Mouse (Mus musculus) intestine, embryonic 14.5 days (tissue): ENCODE measurements around the gene Pfkfb3. TPM values are rescaled to one million over a fixed set of nuclear protein-coding genes. Genes with fewer than 3 reads are reported as not detected.

ENCODE experiments used
- ATAC-seq: fragments of 200-750 bp; cut with Nextera tagmentation; replicated peaks from 2 replicates; pipeline ENCODE4 v1.8.0; 2017; ENCODE audit warnings: low read depth, moderate number of reproducible peaks, moderate TSS enrichment, moderate library complexity; ENCODE audit not compliant: low FRiP score, low TSS enrichment
- DNase-seq: peaks from one replicate; pipeline ENCODE4 v3.0.0-alpha.2; 2018; ENCODE audit warnings: low spot score
- H3K27ac ChIP-seq: fragments of 300-500 bp; sonication (generic); 2 replicates; pipeline ENCODE4 v1.5.1; 2014; ENCODE audit warnings: low read depth, mild to moderate bottlenecking, control low read depth
- H3K27me3 ChIP-seq: fragments of 300-500 bp; sonication (generic); replicated peaks from 2 replicates; pipeline ENCODE4 v1.6.1; 2014; ENCODE audit warnings: low read length, control low read depth; ENCODE audit not compliant: control insufficient read depth, insufficient read depth
- H3K36me3 ChIP-seq: fragments of 300-500 bp; sonication (generic); 2 replicates; pipeline ENCODE4 v1.6.1; 2014; ENCODE audit warnings: low read length, control low read depth; ENCODE audit not compliant: control insufficient read depth, insufficient read depth
- H3K4me1 ChIP-seq: fragments of 300-500 bp; sonication (generic); replicated peaks from 2 replicates; pipeline ENCODE4 v1.6.1; 2014; ENCODE audit warnings: low read length, control low read depth, mixed read lengths; ENCODE audit not compliant: control insufficient read depth, insufficient read depth
- H3K4me2 ChIP-seq: fragments of 300-500 bp; sonication (generic); 2 replicates; pipeline ENCODE4 v1.6.1; 2014; ENCODE audit warnings: low read length
- H3K4me3 ChIP-seq: fragments of 300-500 bp; sonication (generic); 2 replicates; pipeline ENCODE4 v1.5.1; 2014; ENCODE audit warnings: low read depth, low read length, control low read depth, mixed read lengths
- H3K9ac ChIP-seq: fragments of 300-500 bp; sonication (generic); 2 replicates; pipeline ENCODE4 v1.6.1; 2014; ENCODE audit warnings: mild to moderate bottlenecking, low read length
- H3K9me3 ChIP-seq: fragments of 300-500 bp; sonication (generic); 2 replicates; pipeline ENCODE4 v1.6.1; 2016; ENCODE audit warnings: low read length, control low read depth; ENCODE audit not compliant: control insufficient read depth
- WGBS: fragments of 180-500 bp; shearing (Covaris S2); extraction: QIAGEN DNeasy Blood & Tissue Kit; methylation state at CpG from one replicate; pipeline ENCODE4 v1.1.7; 2014; 5-methylcytosine and 5-hydroxymethylcytosine counted together
- polyA plus RNA-seq: library from polyadenylated mRNA; unstranded; fragments of >200 nt; fragmentation: Nextera tagmentation; extraction: Ambion mirVana; gene quantifications from 2 replicates; pipeline ENCODE4 v1.2.1, GENCODE M21; 2014

The Pfkfb3 gene
- polyA plus RNA-seq, 1 experiment from 2014 or later = 18.9 TPM

GRCm38 (mm10) chr2:11427596-11427995 lies 126.3 kb downstream of the Pfkfb3 start:
- 87% methylated on average over 6 of the region's 6 CpGs for WGBS
- no peak for ATAC-seq
- peaks cover 37% of the 10 kb centered on the region for H3K4me1 ChIP-seq

GRCm38 (mm10) chr2:11426379-11426778 lies 127.5 kb downstream of the Pfkfb3 start:
- H3K4me2 ChIP-seq = no peak overlapping the region
- H3K27me3 ChIP-seq = no peaks in the 10 kb centered on the region
- H3K9me3 ChIP-seq = no peaks in the 10 kb centered on the region
- peak overlapping the region; percentile 52; the same call in 1 of the 2 replicates for H3K27ac ChIP-seq
- DNase-seq (no peak), ATAC-seq (no peak)
- 16% methylated on average over 3 of the region's 3 CpGs for WGBS
- no peak overlapping the region for H3K4me3 ChIP-seq
- no peaks in the 10 kb centered on the region for H3K36me3 ChIP-seq
- H3K4me1 ChIP-seq = peaks cover 33% of the 10 kb centered on the region
- no peak overlapping the region for H3K9ac ChIP-seq

More at GRCm38 (mm10) chr2:11427596-11427995, 126.3 kb downstream of the Pfkfb3 start:
- no peak overlapping the region for H3K4me2 ChIP-seq
- H3K9ac ChIP-seq = no peak overlapping the region
- no peak for DNase-seq
- no peak overlapping the region for H3K4me3 ChIP-seq
- H3K36me3 ChIP-seq = no peaks in the 10 kb centered on the region
- H3K27ac ChIP-seq = no peak overlapping the region
- no peaks in the 10 kb centered on the region for H3K9me3 ChIP-seq
- H3K27me3 ChIP-seq = no peaks in the 10 kb centered on the region

- DNase-seq (peak; percentile 69), ATAC-seq (peak; percentile 59)
- H3K36me3 ChIP-seq = no peaks in the 10 kb centered on the region
- no peak overlapping the region for H3K9ac ChIP-seq
- H3K4me3 ChIP-seq = no peak overlapping the region
- peaks cover 30% of the 10 kb centered on the region for H3K4me1 ChIP-seq
- WGBS = 3% methylated on average over 5 of the region's 5 CpGs
- H3K27me3 ChIP-seq = no peaks in the 10 kb centered on the region
- H3K4me2 ChIP-seq = 0 out of 2 replicates have a peak overlapping the region, but pooled peaks have one; percentile 9
- H3K27ac ChIP-seq = peak overlapping the region; percentile 52; the same call in 1 of the 2 replicates
- H3K9me3 ChIP-seq = no peaks in the 10 kb centered on the region
These were observed 128.3 kb downstream of the Pfkfb3 start for GRCm38 (mm10) chr2:11425421-11426131.

- Histone ChIP-seq H3K9ac (no peak overlapping the region), H3K9me3 (no peaks in the 10 kb centered on the region), H3K4me2 (no peak overlapping the region), H3K4me3 (no peak overlapping the region), H3K27me3 (no peaks in the 10 kb centered on the region), H3K4me1 (peaks cover 20% of the 10 kb centered on the region), H3K27ac (no peak overlapping the region), H3K36me3 (no peaks in the 10 kb centered on the region)
- no peak for ATAC-seq
- WGBS = 85% methylated on average over 5 of the region's 5 CpGs
- no peak for DNase-seq
These were observed 129.6 kb downstream of the Pfkfb3 start for GRCm38 (mm10) chr2:11424252-11424651.

GRCm38 (mm10) chr2:11423421-11423820 lies 130.5 kb downstream of the Pfkfb3 start:
- 78% methylated on average over 2 of the region's 2 CpGs for WGBS
- H3K4me2 ChIP-seq = no peak overlapping the region
- no peaks in the 10 kb centered on the region for H3K36me3 ChIP-seq
- no peaks in the 10 kb centered on the region for H3K27me3 ChIP-seq
- no peak overlapping the region for H3K27ac ChIP-seq
- DNase-seq (no peak), ATAC-seq (no peak)
- no peaks in the 10 kb centered on the region for H3K9me3 ChIP-seq
- H3K9ac ChIP-seq = no peak overlapping the region
- H3K4me1 ChIP-seq = peaks cover 17% of the 10 kb centered on the region
- no peak overlapping the region for H3K4me3 ChIP-seq

- Histone ChIP-seq H3K27ac (no peak overlapping the region), H3K4me2 (no peak overlapping the region), H3K9me3 (no peaks in the 10 kb centered on the region), H3K4me1 (peaks cover 17% of the 10 kb centered on the region), H3K27me3 (no peaks in the 10 kb centered on the region), H3K4me3 (no peak overlapping the region), H3K9ac (no peak overlapping the region), H3K36me3 (no peaks in the 10 kb centered on the region)
- DNase-seq = no peak
- 88% methylated on average over 3 of the region's 3 CpGs for WGBS
- no peak for ATAC-seq
These were observed 131.5 kb downstream of the Pfkfb3 start for GRCm38 (mm10) chr2:11422384-11422783.

Other genes starting within 250 kb of the Pfkfb3 start
- 148 and 157 TPM in 2 replicates for gene Rbm17, start 50.1 kb upstream of the Pfkfb3 start, polyA plus RNA-seq
- gene Gm17490, start 72.2 kb upstream of the Pfkfb3 start, polyA plus RNA-seq = not detected in 2 replicates
- not detected in 2 replicates for gene Il2ra, start 88.7 kb upstream of the Pfkfb3 start, polyA plus RNA-seq
- gene Il15ra, start 151.2 kb upstream of the Pfkfb3 start, polyA plus RNA-seq = 1.3 and 1.6 TPM in 2 replicates
- 125 and 136 TPM in 2 replicates for gene Fbh1, start 223.5 kb upstream of the Pfkfb3 start, polyA plus RNA-seq
- gene Ankrd16, start 223.8 kb upstream of the Pfkfb3 start, polyA plus RNA-seq = 27.0 and 29.0 TPM in 2 replicates